Mouse (Mus musculus) lung, postnatal 10 days (tissue): ENCODE data around the gene Gbx1.
A peak's percentile ranks its signal among the peaks of the same experiment; 100 is the strongest.
"Not testable (repeated sequence)": the region's sequence is repeated elsewhere in the genome, so short reads cannot be mapped to it uniquely, and the experiment has no call there.

Experiments used
- DNase-seq: peaks from one replicate; pipeline ENCODE4 v3.0.0; 2021

The Gbx1 gene

GRCm38 (mm10) chr5:24526889-24527230 lies at the start of gene Gbx1:
Gbx1 (minus strand) TSS chr5:24527202.
- DNase-seq, result peak; percentile 29

GRCm38 (mm10) chr5:24576801-24577182 lies 49.8 kb upstream of the Gbx1 start:
- DNase-seq, result no peak

- no peak for DNase-seq
These were observed 48.9 kb upstream of the Gbx1 start for GRCm38 (mm10) chr5:24575948-24576347.

- DNase-seq, result no peak
These were observed 29.7 kb upstream of the Gbx1 start, which contains the start of gene 4931409K22Rik for GRCm38 (mm10) chr5:24556709-24557108. 4931409K22Rik (minus strand) TSS chr5:24556809.

- DNase-seq, result not testable (repeated sequence)
These were observed 28.3 kb upstream of the Gbx1 start for GRCm38 (mm10) chr5:24555335-24555734.

- no peak for DNase-seq
These were observed 26.7 kb upstream of the Gbx1 start for GRCm38 (mm10) chr5:24553621-24554244.

GRCm38 (mm10) chr5:24551317-24551688 lies 24.3 kb upstream of the Gbx1 start:
- no peak for DNase-seq

GRCm38 (mm10) chr5:24550598-24551316 lies 23.8 kb upstream of the Gbx1 start:
- DNase-seq, result peak; percentile 68

GRCm38 (mm10) chr5:24542643-24543042 lies 15.6 kb upstream of the Gbx1 start:
- DNase-seq, result no peak

GRCm38 (mm10) chr5:24541144-24541569 lies 14.2 kb upstream of the Gbx1 start:
- DNase-seq, result no peak

GRCm38 (mm10) chr5:24540387-24541143 lies 13.6 kb upstream of the Gbx1 start, which contains the start of gene Asb10:
Asb10 (minus strand) TSS chr5:24540978.
- peak; percentile 78 for DNase-seq

GRCm38 (mm10) chr5:24539571-24540296 lies 12.7 kb upstream of the Gbx1 start:
- no peak for DNase-seq

GRCm38 (mm10) chr5:24537618-24538017 lies 10.6 kb upstream of the Gbx1 start:
- DNase-seq, result no peak

GRCm38 (mm10) chr5:24536511-24536910 lies 9.5 kb upstream of the Gbx1 start:
- no peak for DNase-seq

- no peak for DNase-seq
These were observed 8.7 kb upstream of the Gbx1 start for GRCm38 (mm10) chr5:24535731-24536130.

- DNase-seq, result no peak
These were observed 7.3 kb upstream of the Gbx1 start for GRCm38 (mm10) chr5:24534292-24534691.

GRCm38 (mm10) chr5:24533391-24533790 lies 6.4 kb upstream of the Gbx1 start:
- no peak for DNase-seq

- peak; percentile 93 for DNase-seq
These were observed 3.2 kb upstream of the Gbx1 start for GRCm38 (mm10) chr5:24530042-24530689.

- DNase-seq, result no peak
These were observed 778 bp upstream of the Gbx1 start for GRCm38 (mm10) chr5:24527780-24528179.

- DNase-seq, result no peak
These were observed 663 bp downstream of the Gbx1 start for GRCm38 (mm10) chr5:24526190-24526888.

- DNase-seq, result no peak
These were observed 1.4 kb downstream of the Gbx1 start for GRCm38 (mm10) chr5:24525360-24526189.
